ENCODE assay signal across 8 mouse cellular contexts in the genomic region with DNA sequence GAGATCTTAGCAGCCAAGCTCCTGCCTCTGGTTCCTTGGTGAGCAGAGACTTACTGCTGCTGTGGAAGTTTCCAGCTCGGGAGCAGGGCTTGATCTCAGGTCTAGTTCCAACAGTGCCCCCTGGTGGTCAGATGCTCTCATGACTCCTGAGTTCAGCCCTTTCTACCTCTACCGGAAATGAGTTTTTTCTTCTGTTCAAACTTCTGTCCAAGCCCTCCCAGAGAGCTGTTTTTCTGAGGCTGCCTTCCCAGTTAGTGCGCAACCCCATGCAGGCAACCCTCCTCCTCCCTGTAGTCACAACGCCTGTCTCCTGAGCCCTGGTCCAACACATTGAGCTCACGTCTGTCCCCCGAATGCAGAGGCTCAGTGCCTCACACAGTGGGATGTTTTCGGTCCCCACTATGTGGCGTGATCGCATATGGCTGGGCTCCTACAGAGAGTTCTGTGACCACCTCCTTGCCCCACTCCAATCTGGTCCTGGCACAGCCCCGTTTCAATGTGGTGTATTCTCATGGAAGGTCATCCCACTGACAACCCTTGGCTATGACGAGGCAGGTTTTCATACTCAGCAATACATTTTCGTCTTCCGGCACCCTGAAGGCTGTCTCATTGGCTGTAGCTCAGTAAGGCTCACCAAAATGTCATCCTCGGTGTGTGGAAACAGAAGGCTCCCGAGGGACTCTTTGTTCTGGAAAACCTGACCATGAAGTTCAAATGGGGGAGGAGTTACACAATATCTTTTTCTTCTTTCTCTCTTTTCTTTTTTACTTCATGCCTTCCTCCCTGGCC. TPM values are rescaled to one million over a fixed set of nuclear protein-coding genes. Genes with fewer than 3 reads are reported as not detected.
DNase-seq lines count a peak whose midpoint lies in the region; ATAC-seq and TF ChIP-seq lines count a peak whose summit lies in the region.

No protein-coding gene starts in this region.

- H3K79me2 ChIP-seq in heart, adult 2 months (replicated peaks; ENCODE audit: control insufficient read depth, insufficient read depth, low read length): no peaks in the 10 kb centered on the region

- peak; percentile 24; the same call in 1 of the 2 replicates for TF ChIP-seq POLR2A in heart, adult 2 months (IDR thresholded peaks at IDR 0.05; ENCODE audit: insufficient read depth, low read depth, low read length)
- no peak for TF ChIP-seq POLR2A in limb, embryonic 14.5 days (IDR thresholded peaks at IDR 0.05; ENCODE audit: borderline replicate concordance, extremely low read depth, insufficient read depth, insufficient read length)

- intact Hi-C loops in heart, adult 2 months (cut with DNase I): loop anchor here (5.0 kb wide), 1 partner anchor 176 kb away; no protein-coding TSS in a partner anchor

- no peaks in the 10 kb centered on the region for H3K9me3 ChIP-seq in midbrain, embryonic 10.5 days (replicated peaks)
- no peaks in the 10 kb centered on the region for H3K9me3 ChIP-seq in midbrain, embryonic 15.5 days
- H3K9me3 ChIP-seq in limb, embryonic 14.5 days (ENCODE audit: control insufficient read depth, low read length): no peaks in the 10 kb centered on the region
- no peaks in the 10 kb centered on the region for H3K9me3 ChIP-seq in stomach, embryonic 15.5 days

- H3K27me3 ChIP-seq in midbrain, embryonic 10.5 days (ENCODE audit: low read depth, poor library complexity, severe bottlenecking): no peaks in the 10 kb centered on the region
- H3K27me3 ChIP-seq in midbrain, embryonic 15.5 days (replicated peaks): no peaks in the 10 kb centered on the region
- no peaks in the 10 kb centered on the region for H3K27me3 ChIP-seq in heart, adult 2 months (ENCODE audit: control insufficient read depth, insufficient read depth, low read length)
- H3K27me3 ChIP-seq in limb, embryonic 14.5 days (ENCODE audit: control insufficient read depth, insufficient read depth, low read length): no peaks in the 10 kb centered on the region
- H3K27me3 ChIP-seq in stomach, embryonic 15.5 days (replicated peaks): no peaks in the 10 kb centered on the region

- WGBS in midbrain, embryonic 10.5 days: 63% methylated on average over 15 of the region's 15 CpGs
- WGBS in midbrain, embryonic 15.5 days: 63% methylated on average over 15 of the region's 15 CpGs
- 45% methylated on average over 15 of the region's 15 CpGs for WGBS in heart, adult 2 months
- WGBS in limb, embryonic 14.5 days: 65% methylated on average over 15 of the region's 15 CpGs
- 62% methylated on average over 15 of the region's 15 CpGs for WGBS in stomach, embryonic 15.5 days

- TF ChIP-seq CTCF in heart, adult 2 months (IDR thresholded peaks at IDR 0.05): peak; percentile 92

- no peak for ATAC-seq in midbrain, embryonic 15.5 days (replicated peaks)
- ATAC-seq in limb, embryonic 14.5 days (ENCODE audit: low FRiP score, low read depth): peak; percentile 66; the same call in 1 of the 2 replicates
- no peak for ATAC-seq in stomach, embryonic 15.5 days (ENCODE audit: insufficient read depth, low FRiP score, low read depth)

- peak; percentile 88 for DNase-seq in midbrain, embryonic 10.5 days (ENCODE audit: low spot score)
- DNase-seq in embryo, embryonic 10 days (ENCODE audit: low spot score): peak; percentile 95
- peak; percentile 83 to 85 for DNase-seq in heart, adult 2 months
- DNase-seq in kidney, adult 9 months: peak; percentile 93
- peak; percentile 96 for DNase-seq in limb, embryonic 14.5 days (ENCODE audit: low spot score)
- peak; percentile 89 for DNase-seq in naive thymus-derived CD4-positive, alpha-beta T cell, adult 2 months (ENCODE audit: low read depth)

- H3K36me3 ChIP-seq in midbrain, embryonic 10.5 days: no peaks in the 10 kb centered on the region
- no peaks in the 10 kb centered on the region for H3K36me3 ChIP-seq in midbrain, embryonic 15.5 days (replicated peaks)
- H3K36me3 ChIP-seq in heart, adult 2 months (ENCODE audit: control insufficient read depth, insufficient read depth, low read length): no peaks in the 10 kb centered on the region
- H3K36me3 ChIP-seq in limb, embryonic 14.5 days (ENCODE audit: control insufficient read depth, insufficient read depth, low read length): no peaks in the 10 kb centered on the region
- H3K36me3 ChIP-seq in stomach, embryonic 15.5 days: no peaks in the 10 kb centered on the region

- peak; percentile 55; the same call in 1 of the 2 replicates for TF ChIP-seq EP300 in heart, adult 2 months (IDR thresholded peaks at IDR 0.05; ENCODE audit: insufficient read depth, low read depth, low read length)

- H3K9ac ChIP-seq in midbrain, embryonic 15.5 days: no peak overlapping the region
- H3K9ac ChIP-seq in heart, adult 2 months (ENCODE audit: low read depth, low read length): no peak overlapping the region
- no peak overlapping the region for H3K9ac ChIP-seq in limb, embryonic 14.5 days (ENCODE audit: low read depth, low read length, severe bottlenecking)
- no peak overlapping the region for H3K9ac ChIP-seq in stomach, embryonic 15.5 days

- H3K27ac ChIP-seq in midbrain, embryonic 10.5 days (replicated peaks): peak overlapping the region; percentile 67
- H3K27ac ChIP-seq in midbrain, embryonic 15.5 days: no peak overlapping the region
- H3K27ac ChIP-seq in heart, adult 2 months: no peak overlapping the region
- H3K27ac ChIP-seq in limb, embryonic 14.5 days (replicated peaks; ENCODE audit: low read depth, low read length): no peak overlapping the region
- H3K27ac ChIP-seq in stomach, embryonic 15.5 days: peak overlapping the region; percentile 59; the same call in 1 of the 2 replicates

- no peak overlapping the region for H3K4me2 ChIP-seq in midbrain, embryonic 15.5 days
- no peak overlapping the region for H3K4me2 ChIP-seq in limb, embryonic 14.5 days (replicated peaks; ENCODE audit: low read depth, low read length, severe bottlenecking)
- H3K4me2 ChIP-seq in stomach, embryonic 15.5 days: no peak overlapping the region

- peaks cover 14% of the 10 kb centered on the region; the same call in 1 of the 2 replicates for H3K4me1 ChIP-seq in midbrain, embryonic 10.5 days
- no peaks in the 10 kb centered on the region for H3K4me1 ChIP-seq in midbrain, embryonic 15.5 days
- peaks cover 3% of the 10 kb centered on the region for H3K4me1 ChIP-seq in heart, adult 2 months (ENCODE audit: control insufficient read depth, insufficient read depth, low read length)
- 0 out of 2 replicates have a peak, but pooled peaks cover 5% of the 10 kb centered on the region for H3K4me1 ChIP-seq in limb, embryonic 14.5 days (ENCODE audit: control insufficient read depth, insufficient read depth, low read length)
- peaks cover 29% of the 10 kb centered on the region; the same call in 1 of the 2 replicates for H3K4me1 ChIP-seq in stomach, embryonic 15.5 days

- no peak overlapping the region for H3K4me3 ChIP-seq in midbrain, embryonic 10.5 days
- H3K4me3 ChIP-seq in midbrain, embryonic 15.5 days: no peak overlapping the region
- no peak overlapping the region for H3K4me3 ChIP-seq in heart, adult 2 months
- H3K4me3 ChIP-seq in limb, embryonic 14.5 days (replicated peaks; ENCODE audit: low read length): no peak overlapping the region
- H3K4me3 ChIP-seq in stomach, embryonic 15.5 days (replicated peaks): no peak overlapping the region

RNA-seq across cellular contexts. Expression of a gene that starts 2.2 kb away (rescaled TPM):
- not detected in 2 replicates for polyA plus RNA-seq in midbrain, embryonic 10.5 days (2016; fragmentation: Nextera tagmentation; extraction: Ambion mirVana)
- polyA plus RNA-seq in midbrain, embryonic 15.5 days (2015; fragmentation: Nextera tagmentation; extraction: Ambion mirVana): 0.14 TPM in 1 of 2 replicates, not detected in the other
- total RNA-seq in heart, adult 2 months (2021): not detected
- 0.06 TPM in 1 of 2 replicates, not detected in the other for polyA plus RNA-seq in heart, adult 2 months (2012; rRNA removed)
- 0.03 and 0.06 TPM in 2 replicates for polyA plus RNA-seq in limb, embryonic 14.5 days (2012; rRNA removed)
- 0.08 and 0.15 TPM in 2 replicates for polyA plus RNA-seq in limb, embryonic 14.5 days (2014; fragmentation: Nextera tagmentation; extraction: Ambion mirVana)
- 0.24 TPM in 2 replicates for polyA plus RNA-seq in stomach, embryonic 15.5 days (2015; fragmentation: Nextera tagmentation; extraction: Ambion mirVana)

RNA-seq across cellular contexts. Expression of a gene that starts 4.2 kb away (rescaled TPM):
- not detected in 2 replicates for polyA plus RNA-seq in midbrain, embryonic 10.5 days (2016; fragmentation: Nextera tagmentation; extraction: Ambion mirVana)
- polyA plus RNA-seq in midbrain, embryonic 15.5 days (2015; fragmentation: Nextera tagmentation; extraction: Ambion mirVana): 0.62 and 0.96 TPM in 2 replicates
- total RNA-seq in heart, adult 2 months (2021): 10 to 100 TPM; 10.3 to 10.5 TPM
- 9.4 and 10.1 TPM in 2 replicates for polyA plus RNA-seq in heart, adult 2 months (2012; rRNA removed)
- 1.5 and 2.3 TPM in 2 replicates for polyA plus RNA-seq in limb, embryonic 14.5 days (2012; rRNA removed)
- polyA plus RNA-seq in limb, embryonic 14.5 days (2014; fragmentation: Nextera tagmentation; extraction: Ambion mirVana): 0.68 and 1.1 TPM in 2 replicates
- 8.2 and 15.8 TPM in 2 replicates for polyA plus RNA-seq in stomach, embryonic 15.5 days (2015; fragmentation: Nextera tagmentation; extraction: Ambion mirVana)

RNA-seq across cellular contexts. Expression of a gene that starts 53.2 kb away (rescaled TPM):
- 45.6 and 46.5 TPM in 2 replicates for polyA plus RNA-seq in midbrain, embryonic 10.5 days (2016; fragmentation: Nextera tagmentation; extraction: Ambion mirVana)
- 35.4 and 38.1 TPM in 2 replicates for polyA plus RNA-seq in midbrain, embryonic 15.5 days (2015; fragmentation: Nextera tagmentation; extraction: Ambion mirVana)
- 10 to 100 TPM; 25.9 to 28.4 TPM for total RNA-seq in heart, adult 2 months (2021)
- polyA plus RNA-seq in heart, adult 2 months (2012; rRNA removed): 11.5 and 15.9 TPM in 2 replicates
- polyA plus RNA-seq in limb, embryonic 14.5 days (2012; rRNA removed): 35.5 and 36.1 TPM in 2 replicates
- polyA plus RNA-seq in limb, embryonic 14.5 days (2014; fragmentation: Nextera tagmentation; extraction: Ambion mirVana): 40.5 and 40.6 TPM in 2 replicates
- polyA plus RNA-seq in stomach, embryonic 15.5 days (2015; fragmentation: Nextera tagmentation; extraction: Ambion mirVana): 31.4 and 37.0 TPM in 2 replicates

Comparison
In these comparisons a context has a peak if more than half of its experiments do, and no peak if none do; other contexts are left out.
1. H3K27ac ChIP-seq: peak in midbrain, embryonic 10.5 days (single experiment) and stomach, embryonic 15.5 days (single experiment); none in midbrain, embryonic 15.5 days (single experiment), heart, adult 2 months (single experiment) and limb, embryonic 14.5 days (single experiment).
2. Peak in every context shown above with its lines, with median percentiles within 50 percentile points of each other: DNase-seq.